Mouse (Mus musculus) layer of hippocampus, postnatal 14 days (tissue): Measurements from ENCODE around the gene Zfp566. TPM values are rescaled to one million over a fixed set of nuclear protein-coding genes. Genes with fewer than 3 reads are reported as not detected.
"Not testable (repeated sequence)": the region's sequence is repeated elsewhere in the genome, so short reads cannot be mapped to it uniquely, and the experiment has no call there.

Experiments
- DNase-seq, 2 experiments: peaks; one replicate each; pipeline ENCODE4 v3.0.0; 2021 to 2022; ENCODE audit warnings: low spot score in 2 of 2, mixed read lengths in 1 of 2
- long read RNA-seq, 2 experiments: library from polyadenylated mRNA; stranded (forward); transcript quantifications; one replicate each; pipeline ENCODE4 v2.0.0; 2021
- total RNA-seq, 2 experiments: library from RNA; stranded (reverse); gene quantifications; 2 replicates each; pipeline ENCODE4 v1.2.3; 2021

Gene Zfp566
- 1 to 10 TPM; 6.9 to 8.5 TPM for total RNA-seq
- long read RNA-seq, experiment 1, partial matches to known transcripts = 0 of 1 reads
- long read RNA-seq, experiment 1, other reads (novel, unspliced or antisense) = 0 of 1 reads
- long read RNA-seq, experiment 2, partial matches to known transcripts = 0 of 2 reads
- long read RNA-seq, experiment 2, other reads (novel, unspliced or antisense) = 0 of 2 reads

GRCm38 (mm10) chr7:30090092-30090969 lies at the start of gene Zfp566, which contains the start of gene Gm26920:
TSS of gene Zfp566 (minus strand) at chr7:30090527.
TSS of gene Gm26920 (minus strand) at chr7:30090410.
- DNase-seq = peak; percentile 97 to 98

- DNase-seq = peak in 1 of 2 experiments; percentile 22
Observed at GRCm38 (mm10) chr7:30136826-30137225, 46.5 kb upstream of the Zfp566 start.

- DNase-seq = no peak
Observed at GRCm38 (mm10) chr7:30132396-30132795, 42.1 kb upstream of the Zfp566 start.

GRCm38 (mm10) chr7:30129900-30130299 lies 39.6 kb upstream of the Zfp566 start:
- no peak for DNase-seq

- DNase-seq = no peak
Observed at GRCm38 (mm10) chr7:30122188-30122530, 31.8 kb upstream of the Zfp566 start.

GRCm38 (mm10) chr7:30121308-30122187 lies 31.2 kb upstream of the Zfp566 start, which contains the start of gene Zfp382:
TSS of gene Zfp382 (plus strand) at chr7:30121942.
- peak; percentile 86 to 92 for DNase-seq

GRCm38 (mm10) chr7:30117935-30118334 lies 27.6 kb upstream of the Zfp566 start:
- DNase-seq = not testable (repeated sequence)

- no peak for DNase-seq
Observed at GRCm38 (mm10) chr7:30116076-30116475, 25.7 kb upstream of the Zfp566 start.

GRCm38 (mm10) chr7:30099297-30099696 lies 9.0 kb upstream of the Zfp566 start:
- peak; percentile 68 to 88 for DNase-seq

- DNase-seq = no peak
Observed at GRCm38 (mm10) chr7:30095551-30096125, 5.3 kb upstream of the Zfp566 start.

- peak; percentile 91 to 95 for DNase-seq
Observed at GRCm38 (mm10) chr7:30094646-30095429, 4.5 kb upstream of the Zfp566 start, which contains the start of gene Zfp260. TSS of gene Zfp260 (plus strand) at chr7:30094777.

- DNase-seq = no peak
Observed at GRCm38 (mm10) chr7:30093918-30094415, 3.6 kb upstream of the Zfp566 start.

- DNase-seq = no peak
Observed at GRCm38 (mm10) chr7:30092666-30093065, 2.3 kb upstream of the Zfp566 start.

- no peak for DNase-seq
Observed at GRCm38 (mm10) chr7:30090970-30091585, 751 bp upstream of the Zfp566 start.

GRCm38 (mm10) chr7:30089405-30089804 lies 922 bp downstream of the Zfp566 start:
- no peak for DNase-seq

GRCm38 (mm10) chr7:30086524-30086923 lies 3.8 kb downstream of the Zfp566 start:
- DNase-seq = no peak

- peak; percentile 76 to 79 for DNase-seq
Observed at GRCm38 (mm10) chr7:30072146-30073028, 17.9 kb downstream of the Zfp566 start, which contains the start of gene Zfp82. TSS of gene Zfp82 (minus strand) at chr7:30072900.

- DNase-seq = no peak
Observed at GRCm38 (mm10) chr7:30064622-30065021, 25.7 kb downstream of the Zfp566 start.
